Mouse (Mus musculus) heart, embryonic 14.5 days (tissue): ENCODE data around the gene Fgg. TPM values are rescaled to one million over a fixed set of nuclear protein-coding genes. Genes with fewer than 3 reads are reported as not detected.

ENCODE experiments used
- ATAC-seq: fragments of 200-750 bp; cut with Nextera tagmentation; 2 replicates; pipeline ENCODE4 v1.8.0; 2017; ENCODE audit warnings: low read depth, moderate TSS enrichment; ENCODE audit not compliant: insufficient number of reproducible peaks, insufficient read depth, low FRiP score
- H3K27ac ChIP-seq, 2 experiments: fragments of 200-500 bp in 1 of 2; fragments of 300-500 bp in 1 of 2; sonication (generic) in 1 of 2; replicated peaks in 1 of 2; 2 replicates each; pipeline ENCODE4 v1.5.1; 2012 to 2014; ENCODE audit warnings: low read depth in 2 of 2, low read length in 2 of 2, control low read depth in 1 of 2, mild to moderate bottlenecking in 1 of 2, mixed read lengths in 1 of 2; ENCODE audit not compliant: control insufficient read depth in 1 of 2, insufficient read depth in 1 of 2
- H3K27me3 ChIP-seq: fragments of 300-500 bp; sonication (generic); 2 replicates; pipeline ENCODE4 v1.6.1; 2014; ENCODE audit warnings: mild to moderate bottlenecking, low read length, control low read depth; ENCODE audit not compliant: control insufficient read depth, insufficient read depth
- H3K36me3 ChIP-seq: fragments of 300-500 bp; sonication (generic); 2 replicates; pipeline ENCODE4 v1.6.1; 2014; ENCODE audit warnings: mild to moderate bottlenecking, control low read depth, low read length, mixed read lengths; ENCODE audit not compliant: control insufficient read depth, insufficient read depth
- H3K4me1 ChIP-seq, 2 experiments: fragments of 200-500 bp in 1 of 2; fragments of 300-500 bp in 1 of 2; sonication (generic) in 1 of 2; 2 replicates each; pipeline ENCODE4 v1.6.1; 2012 to 2014; ENCODE audit warnings: low read length in 2 of 2, control low read depth in 1 of 2, mixed read lengths in 1 of 2; ENCODE audit not compliant: control insufficient read depth in 2 of 2, insufficient read depth in 2 of 2
- H3K4me2 ChIP-seq: fragments of 300-500 bp; sonication (generic); 2 replicates; pipeline ENCODE4 v1.6.1; 2014; ENCODE audit warnings: mild to moderate bottlenecking, low read length
- H3K4me3 ChIP-seq, 2 experiments: fragments of 200-500 bp in 1 of 2; fragments of 300-500 bp in 1 of 2; sonication (generic) in 1 of 2; 2 replicates each; pipeline ENCODE4 v1.5.1; 2012 to 2014; ENCODE audit warnings: low read length in 2 of 2, mild to moderate bottlenecking in 2 of 2, control low read depth in 1 of 2, low read depth in 1 of 2, moderate library complexity in 1 of 2; ENCODE audit not compliant: control insufficient read depth in 1 of 2, insufficient read depth in 1 of 2
- H3K9ac ChIP-seq: fragments of 300-500 bp; sonication (generic); 2 replicates; pipeline ENCODE4 v1.6.1; 2014; ENCODE audit warnings: mild to moderate bottlenecking, low read length
- H3K9me3 ChIP-seq: fragments of 300-500 bp; sonication (generic); 2 replicates; pipeline ENCODE4 v1.6.1; 2016; ENCODE audit warnings: low read length, control low read depth; ENCODE audit not compliant: control insufficient read depth
- WGBS: fragments of 180-500 bp; shearing (Covaris S2); extraction: QIAGEN DNeasy Blood & Tissue Kit; methylation state at CpG from one replicate; pipeline ENCODE4 v1.1.7; 2014; 5-methylcytosine and 5-hydroxymethylcytosine counted together
- polyA plus RNA-seq: library from polyadenylated mRNA; unstranded; fragments of >200 nt; fragmentation: Nextera tagmentation; extraction: Ambion mirVana; gene quantifications from 2 replicates; pipeline ENCODE4 v1.2.1, GENCODE M21; 2014

The Fgg gene
- polyA plus RNA-seq, 1 experiment from 2014 or later: not detected

GRCm38 (mm10) chr3:83049680-83050079, 42.2 kb downstream of the Fgg start, which contains the start of gene Fgb:
Gene Fgb (minus strand): TSS chr3:83049863.
- no peaks in the 10 kb centered on the region for H3K27me3 ChIP-seq
- H3K4me2 ChIP-seq: no peak within 1 kb of the TSS
- H3K4me3 ChIP-seq: no peak within 1 kb of the TSS
- H3K9ac ChIP-seq: no peak within 1 kb of the TSS
- no peaks in the 10 kb centered on the region for H3K9me3 ChIP-seq
- ATAC-seq: no peak
- no peaks in the 10 kb centered on the region for H3K36me3 ChIP-seq
- 76% methylated on average over 8 of the region's 8 CpGs for WGBS
- no peak within 1 kb of the TSS for H3K27ac ChIP-seq
- no peaks in the 10 kb centered on the region for H3K4me1 ChIP-seq

- no peak for ATAC-seq
- H3K4me2 ChIP-seq: no peak overlapping the region
- no peaks in the 10 kb centered on the region for H3K27me3 ChIP-seq
- no peaks in the 10 kb centered on the region for H3K9me3 ChIP-seq
- H3K4me1 ChIP-seq: no peaks in the 10 kb centered on the region
- H3K4me3 ChIP-seq: no peak overlapping the region
- no peaks in the 10 kb centered on the region for H3K36me3 ChIP-seq
- 73% methylated on average over 5 of the region's 5 CpGs for WGBS
- H3K9ac ChIP-seq: no peak overlapping the region
- no peak overlapping the region for H3K27ac ChIP-seq
These were observed 43.1 kb downstream of the Fgg start for GRCm38 (mm10) chr3:83050661-83051060.

GRCm38 (mm10) chr3:83052102-83052501, 44.6 kb downstream of the Fgg start:
- Histone ChIP-seq H3K27ac (no peak overlapping the region), H3K4me2 (no peak overlapping the region), H3K27me3 (no peaks in the 10 kb centered on the region), H3K9me3 (no peaks in the 10 kb centered on the region), H3K4me1 (peaks cover 3 to 9% of the 10 kb centered on the region in 2 experiments; a peak in 3 of 4 replicates), H3K36me3 (peaks cover 5% of the 10 kb centered on the region; the same call in 1 of the 2 replicates), H3K9ac (no peak overlapping the region), H3K4me3 (no peak overlapping the region)
- no peak for ATAC-seq
- WGBS: 83% methylated on average over 5 of the region's 5 CpGs

- Histone ChIP-seq H3K4me1 (peaks cover 3 to 9% of the 10 kb centered on the region in 2 experiments; a peak in 3 of 4 replicates), H3K4me2 (no peak overlapping the region), H3K27ac (no peak overlapping the region), H3K9ac (no peak overlapping the region), H3K36me3 (peaks cover 12% of the 10 kb centered on the region), H3K27me3 (no peaks in the 10 kb centered on the region), H3K4me3 (no peak overlapping the region), H3K9me3 (no peaks in the 10 kb centered on the region)
- WGBS: 69% methylated on average over 7 of the region's 7 CpGs
- no peak for ATAC-seq
These were observed 45.6 kb downstream of the Fgg start for GRCm38 (mm10) chr3:83053126-83053525.

- Histone ChIP-seq H3K36me3 (peaks cover 17% of the 10 kb centered on the region), H3K27ac (no peak overlapping the region), H3K9me3 (no peaks in the 10 kb centered on the region), H3K27me3 (no peaks in the 10 kb centered on the region), H3K4me1 (peaks cover 3 to 9% of the 10 kb centered on the region in 2 experiments; a peak in 3 of 4 replicates), H3K9ac (no peak overlapping the region), H3K4me2 (peak overlapping the region; percentile 26), H3K4me3 (no peak overlapping the region)
- WGBS: 26% methylated on average over 10 of the region's 10 CpGs
- no peak for ATAC-seq
These were observed 46.2 kb downstream of the Fgg start for GRCm38 (mm10) chr3:83053758-83054157.

GRCm38 (mm10) chr3:83054759-83055158, 47.2 kb downstream of the Fgg start:
- Histone ChIP-seq H3K4me2 (peak overlapping the region; percentile 61), H3K4me1 (peaks cover 3 to 9% of the 10 kb centered on the region in 2 experiments; a peak in 3 of 4 replicates), H3K9me3 (no peaks in the 10 kb centered on the region), H3K27me3 (no peaks in the 10 kb centered on the region), H3K36me3 (peaks cover 27% of the 10 kb centered on the region), H3K9ac (no peak overlapping the region; the same call in 1 of the 2 replicates), H3K27ac (no peak overlapping the region), H3K4me3 (peak overlapping the region; percentile 52 to 87)
- 0 out of 2 replicates have a peak, but pooled peaks have one; percentile 3 for ATAC-seq
- WGBS: 30% methylated on average over 13 of the region's 13 CpGs

GRCm38 (mm10) chr3:83055281-83056038, 47.9 kb downstream of the Fgg start, which contains the start of gene Plrg1:
Gene Plrg1 (plus strand): TSS chr3:83055522.
- Histone ChIP-seq H3K36me3 (peaks cover 34% of the 10 kb centered on the region), H3K4me3 (peak within 1 kb of the TSS; percentile 60 to 87), H3K27ac (peak within 1 kb of the TSS; percentile 28 to 51; a peak in 3 of 4 replicates), H3K9ac (peak within 1 kb of the TSS; percentile 90), H3K4me1 (peaks cover 3 to 9% of the 10 kb centered on the region in 2 experiments; a peak in 3 of 4 replicates), H3K9me3 (no peaks in the 10 kb centered on the region), H3K27me3 (no peaks in the 10 kb centered on the region), H3K4me2 (peak within 1 kb of the TSS; percentile 90)
- ATAC-seq: peak; percentile 99
- WGBS: under 1% methylated on average over 61 of the region's 61 CpGs
